Mouse (Mus musculus) left cerebral cortex, adult 18-20 months (tissue): ENCODE data around the gene Tbkbp1. TPM values are rescaled to one million over a fixed set of nuclear protein-coding genes. Genes with fewer than 3 reads are reported as not detected.

Source experiments
- DNase-seq, 2 experiments: peaks; one replicate each; pipeline ENCODE4 v3.0.0; 2021 to 2022; ENCODE audit warnings: low spot score in 2 of 2, mixed read lengths in 1 of 2
- total RNA-seq, 2 experiments: library from RNA; stranded (reverse); gene quantifications; 2 replicates each; pipeline ENCODE4 v1.2.3; 2021

Gene Tbkbp1
- total RNA-seq, 2 experiments from 2014 or later = 54.8 to 58.4 TPM

GRCm38 (mm10) chr11:97128956-97129355 lies 22.3 kb downstream of the Tbkbp1 start:
- DNase-seq = no peak

GRCm38 (mm10) chr11:97127470-97128223 lies 23.6 kb downstream of the Tbkbp1 start:
- DNase-seq = no peak

DNA sequence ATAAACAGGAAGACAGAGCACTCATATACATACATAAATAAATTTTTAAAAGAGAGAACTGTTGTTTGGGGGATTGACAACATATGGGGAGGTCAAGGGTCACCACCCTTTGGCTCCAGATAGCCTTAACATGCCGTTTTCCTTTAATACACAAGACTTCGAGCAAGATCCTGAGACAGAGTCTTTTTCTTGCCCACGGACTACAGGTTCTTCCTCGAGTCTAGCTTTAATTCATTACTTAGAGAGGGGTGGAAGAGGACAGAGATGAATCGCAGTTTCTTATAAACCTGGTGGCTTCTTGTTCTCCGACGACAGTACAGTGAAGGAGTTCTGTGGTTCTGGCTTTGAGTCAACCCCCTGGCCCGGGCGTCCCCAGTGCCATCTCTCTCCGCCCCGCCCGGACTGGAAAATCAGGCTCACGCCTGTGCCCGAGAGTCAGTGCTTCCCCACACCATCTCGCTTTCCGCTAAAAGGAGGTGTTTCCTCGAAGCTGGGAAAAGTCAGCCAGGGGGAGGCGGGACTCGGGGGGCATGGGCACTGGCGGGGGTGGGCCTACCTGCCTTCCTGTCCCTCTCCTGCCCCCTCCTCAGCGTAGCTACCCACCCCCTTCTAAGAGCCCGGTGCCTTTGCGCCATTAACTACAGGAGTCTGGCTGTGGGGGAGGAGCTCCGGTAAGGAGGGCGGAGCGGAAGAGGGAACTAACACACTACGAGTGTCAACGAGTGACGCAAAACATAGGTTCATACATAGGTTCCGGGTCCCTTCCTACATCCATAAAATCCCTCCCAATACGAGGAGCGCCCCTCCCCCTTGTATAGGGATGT lies 24.4 kb downstream of the Tbkbp1 start:
- DNase-seq = no peak

DNA sequence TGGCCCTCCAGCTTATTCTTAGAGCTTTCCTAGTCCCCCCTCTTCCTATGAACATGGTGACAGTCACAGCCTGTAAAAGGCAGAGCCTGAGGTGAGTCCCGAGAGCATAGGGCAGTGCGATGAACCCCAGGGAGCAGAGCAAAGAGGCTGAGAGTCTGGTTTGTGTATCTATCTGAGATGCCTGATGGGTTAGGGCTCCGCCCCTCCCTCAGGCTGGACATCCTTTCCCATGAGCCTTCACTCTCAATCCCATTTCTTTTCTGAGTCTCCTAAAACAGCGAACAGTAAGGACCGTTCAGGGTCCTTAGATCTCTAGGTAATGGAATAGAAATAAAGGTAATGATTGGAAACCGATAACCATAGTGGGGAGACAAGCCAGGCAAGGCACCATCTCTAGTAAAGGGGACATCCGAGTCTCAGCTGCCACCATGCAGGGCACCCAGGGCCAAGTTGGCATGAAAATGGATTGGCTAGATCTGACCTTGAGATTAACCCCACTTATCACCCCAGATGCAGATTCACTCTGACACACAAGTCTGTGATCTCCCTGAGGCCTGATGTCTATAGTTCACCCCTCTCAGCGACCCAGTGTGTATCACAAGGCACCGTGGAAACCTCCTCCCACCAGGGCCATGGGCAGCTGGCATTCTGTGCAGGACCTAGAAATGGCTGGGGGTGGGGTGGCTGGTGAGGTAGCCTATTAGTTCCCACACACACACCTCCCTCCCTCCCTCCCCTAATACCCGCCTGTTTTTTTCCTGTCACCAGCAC lies 26.8 kb downstream of the Tbkbp1 start:
- no peak for DNase-seq

DNA sequence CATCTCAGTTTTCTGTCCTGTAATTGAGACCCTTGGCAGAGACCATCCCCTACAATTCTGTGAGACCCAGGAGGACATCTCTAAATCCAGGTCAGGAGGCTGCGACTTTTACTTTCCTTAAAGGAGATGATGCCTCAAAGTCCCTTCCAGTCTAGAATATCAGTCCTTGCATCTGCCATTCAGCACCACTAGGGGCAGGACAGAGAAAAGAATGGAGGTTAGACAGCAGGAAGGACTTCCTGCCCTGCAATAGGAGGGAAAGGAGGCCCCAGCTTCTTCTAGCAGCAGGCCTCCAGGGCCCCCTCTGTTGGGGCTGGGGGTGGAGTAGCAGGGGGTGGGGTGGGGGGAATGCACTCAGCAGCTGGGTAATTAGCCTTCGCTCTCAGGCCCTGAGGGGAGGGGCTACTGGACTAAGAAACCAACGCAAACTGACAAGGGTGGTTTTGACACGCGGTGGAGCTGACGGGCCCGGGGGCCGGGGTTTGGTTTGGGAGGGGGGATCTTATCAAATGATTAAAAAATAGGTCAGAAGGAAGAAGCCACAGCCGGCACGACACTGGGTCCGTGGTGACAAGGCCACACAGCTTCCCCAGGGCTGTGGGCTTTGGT lies 27.9 kb downstream of the Tbkbp1 start:
- no peak for DNase-seq

DNA sequence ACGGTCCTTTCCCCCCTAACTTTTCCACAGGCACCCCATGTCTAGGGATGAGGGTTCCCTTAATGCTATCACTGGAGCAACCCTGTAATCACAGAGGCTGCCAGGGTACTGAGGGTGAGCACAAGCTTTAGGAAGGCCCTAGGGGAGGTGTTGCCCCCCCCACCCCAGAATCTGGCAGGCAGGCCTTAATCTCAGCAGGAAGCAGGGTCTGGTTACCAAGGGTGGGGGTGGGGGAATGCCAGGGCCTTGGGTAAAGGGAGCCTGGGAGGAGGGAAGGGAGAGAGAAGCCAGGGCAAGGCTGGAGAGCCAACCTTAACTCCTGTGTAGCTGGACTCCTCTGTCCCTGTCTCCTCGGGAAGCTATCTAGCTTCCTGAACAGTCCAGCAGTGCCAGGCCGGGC lies 30.7 kb downstream of the Tbkbp1 start:
- DNase-seq = no peak

DNA sequence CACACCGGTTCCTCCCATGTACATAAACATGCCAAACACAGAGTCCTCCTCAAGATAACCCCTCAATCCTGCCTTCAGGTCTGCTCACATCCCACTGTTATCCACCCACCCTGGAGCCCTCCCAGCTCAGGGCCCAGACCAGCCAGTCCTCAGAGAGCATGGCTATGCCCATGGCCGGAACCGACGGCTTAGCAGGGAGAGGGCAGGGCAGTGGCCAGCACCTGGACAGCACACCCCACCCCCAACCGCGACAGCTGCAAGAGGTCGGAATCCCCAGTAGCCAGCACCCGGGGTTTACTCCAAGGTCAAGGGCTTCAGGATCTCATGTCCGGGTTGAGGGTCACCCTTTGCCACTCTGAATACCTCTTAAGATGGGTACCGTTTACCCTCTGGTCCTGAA lies 31.1 kb downstream of the Tbkbp1 start:
- no peak for DNase-seq

DNA sequence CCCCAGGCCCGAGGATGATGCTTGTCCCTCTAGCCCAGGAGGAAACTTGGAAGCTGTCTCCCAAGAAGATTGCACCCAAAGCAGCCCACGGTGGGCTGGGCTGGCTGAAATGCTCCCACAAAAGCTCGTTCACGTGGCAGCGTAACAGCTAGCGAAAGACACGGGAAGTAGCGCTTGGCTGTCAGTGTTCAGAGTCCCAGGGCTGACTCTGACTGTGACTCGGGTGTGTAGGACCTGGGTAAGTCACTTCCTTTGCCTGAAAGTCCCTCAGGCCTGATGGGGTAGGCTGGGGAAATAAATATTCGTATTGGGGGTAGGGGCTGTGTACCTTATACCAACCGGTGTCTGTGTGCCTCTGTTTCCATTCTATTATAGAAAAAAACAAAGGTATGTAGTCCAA lies 35.5 kb downstream of the Tbkbp1 start:
- DNase-seq = no peak

GRCm38 (mm10) chr11:97114671-97115601 lies 36.4 kb downstream of the Tbkbp1 start, which contains the start of gene Tbx21:
Gene Tbx21, minus strand, starts transcription at chr11:97115331.
- DNase-seq = no peak

DNA sequence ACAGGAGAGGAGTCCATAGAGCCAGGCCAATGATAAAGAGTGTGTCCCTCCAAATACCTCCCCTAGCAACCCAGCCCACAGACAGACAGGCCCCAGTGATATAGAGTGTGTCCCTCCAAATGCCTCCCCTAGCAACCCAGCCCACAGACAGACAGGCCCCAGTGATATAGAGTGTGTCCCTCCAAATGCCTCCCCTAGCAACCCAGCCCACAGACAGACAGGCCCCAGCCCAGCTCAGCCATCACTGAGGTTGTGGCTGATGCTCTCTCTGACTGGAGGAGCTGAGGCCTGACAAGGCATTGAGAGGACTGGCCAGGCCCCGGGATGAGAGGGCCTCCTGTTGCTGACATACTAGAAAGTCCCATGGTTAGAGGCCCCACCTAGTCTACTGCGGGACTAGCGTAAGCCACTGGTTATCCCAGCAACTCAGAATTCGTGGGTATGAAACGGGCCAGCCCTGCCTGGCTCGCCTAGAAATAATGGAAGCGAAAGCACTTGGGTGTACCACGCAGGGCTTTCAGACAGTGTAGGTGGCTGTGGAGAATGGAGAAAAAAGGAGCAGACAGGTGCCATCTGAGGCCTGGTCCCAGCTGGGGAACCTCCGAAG lies 38.7 kb downstream of the Tbkbp1 start:
- no peak for DNase-seq

DNA sequence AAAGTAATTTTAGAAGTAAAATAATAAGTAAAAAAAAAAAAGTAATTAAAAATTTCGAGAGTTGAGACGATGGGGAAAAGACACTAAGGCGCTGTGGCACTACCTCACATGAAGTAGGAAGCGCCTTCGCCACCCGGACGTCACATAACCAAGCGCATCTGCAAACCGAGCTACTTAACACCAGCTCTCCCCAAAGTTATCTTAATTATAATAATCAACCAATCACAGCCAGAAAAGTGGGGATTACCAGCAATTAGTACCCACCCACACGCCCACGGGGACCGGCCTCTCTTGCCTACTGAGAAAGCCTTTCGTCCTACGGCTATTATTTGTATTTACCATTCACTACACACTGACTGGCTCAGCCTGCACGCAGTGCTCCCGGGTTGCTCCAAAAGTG lies 42.3 kb downstream of the Tbkbp1 start:
- DNase-seq = no peak

GRCm38 (mm10) chr11:97104091-97104483 lies 47.2 kb downstream of the Tbkbp1 start:
- no peak for DNase-seq

- DNase-seq = no peak
Observed at GRCm38 (mm10) chr11:97103163-97104090, 47.9 kb downstream of the Tbkbp1 start.

- DNase-seq = peak; percentile 22 to 59
Observed at GRCm38 (mm10) chr11:97101722-97102121, 49.6 kb downstream of the Tbkbp1 start.

DNA sequence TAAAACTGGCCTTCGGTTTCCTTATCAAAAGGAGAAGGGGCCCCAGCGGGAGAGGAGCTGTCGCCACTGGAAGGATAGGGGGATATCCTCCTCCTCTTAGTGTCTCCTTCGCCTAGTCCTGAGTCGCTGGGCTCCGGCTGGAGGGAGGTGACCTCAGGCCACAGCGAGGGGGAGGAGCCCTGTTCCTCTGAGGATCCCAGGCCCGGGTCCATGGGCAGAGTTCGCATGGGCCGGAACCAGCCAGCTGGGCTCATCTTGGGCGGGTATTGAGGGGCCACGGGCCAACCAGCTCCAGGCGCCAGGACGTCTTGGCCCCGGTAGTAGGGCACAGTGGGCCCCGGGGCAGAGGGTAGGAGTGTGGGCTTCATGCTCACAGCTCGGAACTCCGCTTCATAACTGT lies 52.5 kb downstream of the Tbkbp1 start:
- DNase-seq = no peak

DNA sequence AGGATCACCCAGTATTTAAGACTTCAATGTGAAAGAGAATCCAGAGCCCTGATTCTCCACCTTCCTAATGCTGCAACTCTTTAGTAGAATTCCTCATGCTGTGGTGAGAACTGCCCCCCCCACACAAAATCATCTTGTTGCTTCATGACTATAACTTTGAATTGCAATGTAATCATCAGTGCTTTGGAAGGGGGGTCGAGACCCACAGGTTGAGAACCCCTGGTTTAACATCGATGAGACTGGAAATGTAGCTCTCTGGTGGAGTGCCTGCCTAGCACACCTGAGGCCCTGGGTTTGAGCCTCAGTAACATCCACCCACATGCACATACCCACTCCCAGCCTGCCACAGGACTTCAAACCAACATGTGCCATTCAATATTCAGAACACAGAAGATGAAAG lies 56.7 kb downstream of the Tbkbp1 start:
- no peak for DNase-seq

DNA sequence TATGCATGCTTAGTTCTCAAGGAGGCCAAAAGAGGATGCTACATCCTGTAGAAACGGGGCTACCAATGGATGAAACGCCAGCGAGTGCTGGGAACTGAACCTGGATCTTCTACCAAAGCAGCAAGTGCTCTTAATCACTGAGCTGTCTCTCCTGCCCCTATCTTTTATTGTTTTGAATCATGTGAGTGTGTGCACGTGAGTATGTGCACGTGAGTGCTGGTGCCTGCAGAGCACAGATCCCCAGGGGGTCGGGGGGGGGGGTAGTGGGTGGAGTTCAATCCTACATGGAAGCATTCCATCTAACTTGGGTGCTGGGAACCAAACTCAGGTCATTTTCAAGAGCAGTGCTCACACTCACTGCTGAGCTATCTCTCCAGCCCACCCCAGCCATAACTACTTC lies 64.9 kb downstream of the Tbkbp1 start:
- DNase-seq = no peak
